Mouse (Mus musculus) ES-CJ7 (cell line): Measurements from ENCODE around the gene Pmf1.
A peak's percentile ranks its signal among the peaks of the same experiment; 100 is the strongest.
"Not testable (repeated sequence)": the region's sequence is repeated elsewhere in the genome, so short reads cannot be mapped to it uniquely, and the experiment has no call there.

Experiments
- DNase-seq: peaks from one replicate; pipeline ENCODE4 v3.0.0; 2011; ENCODE audit warnings: low read depth, low spot score

Pmf1 gene

GRCm38 (mm10) chr3:88439582-88439981, 29.5 kb upstream of the Pmf1 start:
- peak; percentile 79 for DNase-seq

DNA sequence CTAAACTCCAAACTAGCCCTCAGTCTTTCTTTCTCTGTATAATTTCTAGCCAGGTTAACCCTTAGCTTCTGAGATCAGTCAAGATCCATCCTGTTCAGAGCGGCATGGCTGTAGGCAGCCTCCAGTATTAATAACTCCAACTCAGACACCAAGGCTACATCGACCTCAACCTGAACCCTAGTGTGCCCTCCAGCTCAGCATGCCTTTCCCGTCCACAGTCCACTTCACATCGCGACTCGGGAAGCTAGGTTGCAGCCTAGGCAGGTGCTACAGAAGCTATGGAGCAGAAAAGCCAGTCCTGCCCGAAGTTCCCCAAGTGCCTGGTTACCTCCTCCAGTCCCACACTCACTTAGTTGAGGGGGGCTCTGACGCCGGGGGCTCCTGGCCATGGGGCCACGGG, 27.3 kb upstream of the Pmf1 start:
- DNase-seq, result no peak

GRCm38 (mm10) chr3:88436395-88437201, 26.5 kb upstream of the Pmf1 start:
- peak; percentile 48 for DNase-seq

DNA sequence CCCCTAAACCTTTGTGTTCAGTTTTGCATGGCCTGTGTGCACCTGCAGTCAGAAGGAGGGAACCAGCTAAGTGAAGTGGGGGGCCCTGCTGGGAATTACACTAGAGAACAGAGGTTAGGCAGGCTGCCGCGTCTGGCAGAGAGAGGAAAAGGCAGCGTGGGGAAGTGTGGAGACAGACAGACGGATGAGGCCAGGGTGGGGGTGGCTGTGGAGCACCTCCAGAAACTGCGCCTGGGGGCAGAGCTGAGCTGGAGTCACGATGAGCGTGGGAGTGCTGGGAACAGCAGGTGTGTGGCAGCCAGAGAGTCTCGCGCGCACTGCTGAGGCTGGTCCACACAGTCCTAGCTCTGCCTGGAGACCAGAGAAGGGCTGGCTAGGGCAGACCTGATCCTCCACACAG, 25.4 kb upstream of the Pmf1 start:
- no peak for DNase-seq

- not testable (repeated sequence) for DNase-seq
Observed at GRCm38 (mm10) chr3:88428639-88429038, 18.5 kb upstream of the Pmf1 start.

DNA sequence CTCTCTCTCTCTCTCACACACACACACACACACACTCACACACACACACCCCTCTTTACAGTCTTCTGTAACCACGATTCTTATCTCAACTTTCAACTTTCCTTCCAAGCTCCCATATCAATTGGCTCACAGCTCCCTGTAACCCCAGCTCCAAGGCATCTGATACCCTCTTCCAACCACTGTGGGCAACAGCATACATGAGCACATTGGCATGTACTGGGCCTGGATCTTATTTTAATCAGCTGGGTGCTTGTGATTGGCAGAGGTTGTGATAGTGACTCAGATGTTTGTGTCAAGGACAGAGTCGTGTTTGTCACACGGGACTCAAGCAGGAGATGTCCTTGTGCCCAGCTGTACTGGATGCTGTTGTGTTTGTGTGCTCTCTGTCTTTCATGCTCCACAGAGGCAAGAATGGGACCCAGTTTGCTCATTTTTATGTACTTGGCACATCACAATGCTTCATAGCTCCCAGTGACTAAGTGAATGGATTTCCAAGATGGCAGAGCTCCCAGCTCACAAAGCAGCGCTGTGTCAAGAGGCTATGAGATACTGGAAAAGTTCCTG, 17.3 kb upstream of the Pmf1 start:
- no peak for DNase-seq

GRCm38 (mm10) chr3:88425708-88426420, 15.7 kb upstream of the Pmf1 start:
- DNase-seq, result no peak

- no peak for DNase-seq
Observed at GRCm38 (mm10) chr3:88425330-88425689, 15.2 kb upstream of the Pmf1 start.

DNA sequence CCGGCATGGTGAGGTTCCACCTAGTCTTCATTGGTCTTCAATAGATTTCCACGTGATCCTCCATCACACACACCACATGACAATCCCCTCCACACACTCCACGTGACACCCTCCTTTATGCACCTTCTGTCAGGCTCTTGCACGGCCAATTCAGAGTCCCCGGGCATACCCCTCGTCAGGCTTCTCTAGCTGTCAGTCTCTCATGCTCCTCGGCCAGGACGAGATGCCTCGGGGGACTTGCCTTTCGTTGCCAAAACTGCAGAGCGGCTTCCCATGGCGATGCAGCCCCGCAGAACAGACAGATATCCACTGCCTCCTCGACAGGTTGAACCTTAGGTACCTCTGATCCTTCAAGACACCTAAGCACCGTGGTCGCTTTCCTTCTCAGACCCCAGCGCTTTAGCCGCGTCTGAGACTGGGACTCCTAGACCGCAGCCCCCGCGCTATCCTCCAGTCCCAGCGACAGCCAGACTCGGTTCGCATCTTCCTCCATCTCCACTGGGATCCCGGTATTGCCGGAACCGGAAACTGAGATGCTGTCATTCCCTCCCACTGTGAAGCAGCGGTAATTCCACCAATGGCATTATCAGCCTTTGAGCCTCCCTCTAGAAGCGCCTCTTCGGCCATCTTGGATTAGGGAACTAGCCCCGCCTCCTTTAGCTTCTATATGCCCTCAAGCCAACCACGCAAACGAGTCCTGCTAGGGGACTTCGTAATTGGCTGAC, 14.6 kb upstream of the Pmf1 start, which contains the start of gene Slc25a44:
Gene Slc25a44, minus strand, starts transcription at position 535 of the 725 bp plus-strand sequence.
- peak; percentile 99 for DNase-seq

DNA sequence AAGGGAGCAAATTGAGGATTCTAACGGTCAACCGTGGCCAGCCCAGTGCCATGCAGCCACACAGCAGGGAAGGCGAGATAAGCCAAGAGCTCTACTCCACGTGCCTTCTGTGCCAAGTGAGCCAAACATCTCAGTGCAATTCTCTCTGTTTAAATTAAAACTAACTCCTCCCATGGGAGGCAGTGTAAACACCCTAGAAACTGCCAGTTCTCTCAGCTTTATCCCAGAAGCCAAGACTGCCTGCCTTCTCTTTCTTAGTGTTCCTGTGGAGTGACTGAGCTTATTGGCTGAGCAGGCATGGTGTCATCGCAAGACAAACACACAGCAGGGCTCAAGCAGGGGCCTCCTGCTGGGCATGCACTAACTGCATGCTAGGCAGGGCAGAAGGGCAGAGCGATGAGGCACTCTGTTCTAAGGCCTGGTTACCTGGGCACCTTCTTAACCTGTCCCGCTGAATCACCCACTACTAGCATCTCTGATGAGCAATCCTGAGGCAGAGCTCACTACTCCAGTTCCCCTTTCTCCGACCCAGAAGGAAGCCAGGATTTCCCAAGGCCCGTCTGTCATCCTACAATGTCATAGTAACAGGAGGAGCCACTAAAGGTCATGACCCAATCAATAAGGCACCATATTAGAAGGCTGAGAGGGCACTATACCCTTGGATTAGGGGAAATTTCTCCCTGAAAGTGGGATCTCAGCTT, 12.0 kb upstream of the Pmf1 start:
- no peak for DNase-seq

GRCm38 (mm10) chr3:88420771-88421170, 10.6 kb upstream of the Pmf1 start:
- DNase-seq, result no peak

DNA sequence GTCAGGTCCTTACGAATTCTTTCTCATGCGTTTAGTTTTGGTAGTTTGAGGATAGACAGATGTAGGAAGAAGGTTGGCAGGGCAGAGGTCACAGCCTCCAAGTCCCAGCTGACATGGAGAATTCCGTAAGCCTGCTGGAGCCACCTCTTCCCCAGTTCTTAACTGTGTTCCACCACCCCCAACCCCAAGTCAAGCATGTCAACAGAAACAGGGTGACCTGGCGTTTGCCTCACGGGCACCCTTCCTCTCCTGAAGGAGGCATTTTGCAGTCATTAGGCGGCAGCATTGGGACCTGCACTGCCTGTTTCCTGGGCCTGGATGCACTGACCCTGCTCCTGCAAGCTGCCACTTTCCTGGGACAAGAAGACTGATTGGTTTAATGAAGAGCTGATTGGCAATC, 7.9 kb upstream of the Pmf1 start:
- DNase-seq, result no peak

- DNase-seq, result no peak
Observed at GRCm38 (mm10) chr3:88415668-88416067, 5.5 kb upstream of the Pmf1 start.

GRCm38 (mm10) chr3:88412636-88413035, 2.5 kb upstream of the Pmf1 start:
- no peak for DNase-seq

DNA sequence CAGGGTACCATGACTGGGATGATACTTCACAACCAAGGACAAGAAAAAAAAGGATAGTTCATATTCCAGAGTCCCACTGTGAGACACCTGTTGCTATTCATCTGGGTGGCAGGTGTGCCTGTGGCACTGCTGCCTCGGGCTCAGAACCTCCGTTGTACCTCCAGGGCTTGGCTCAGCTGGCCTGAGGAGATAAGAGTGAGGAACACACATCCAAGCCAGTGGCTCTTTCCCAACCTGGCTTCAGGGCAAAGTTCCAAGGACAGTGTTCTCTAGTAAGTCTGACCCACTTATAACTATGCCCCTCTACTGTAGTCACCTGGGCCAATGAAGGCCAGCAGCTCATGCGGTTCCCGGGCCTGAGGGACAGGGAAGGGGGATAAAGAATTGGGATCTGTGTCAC, 1.6 kb upstream of the Pmf1 start:
- DNase-seq, result no peak

- peak; percentile 63 for DNase-seq
Observed at GRCm38 (mm10) chr3:88410645-88411031, 507 bp upstream of the Pmf1 start.

DNA sequence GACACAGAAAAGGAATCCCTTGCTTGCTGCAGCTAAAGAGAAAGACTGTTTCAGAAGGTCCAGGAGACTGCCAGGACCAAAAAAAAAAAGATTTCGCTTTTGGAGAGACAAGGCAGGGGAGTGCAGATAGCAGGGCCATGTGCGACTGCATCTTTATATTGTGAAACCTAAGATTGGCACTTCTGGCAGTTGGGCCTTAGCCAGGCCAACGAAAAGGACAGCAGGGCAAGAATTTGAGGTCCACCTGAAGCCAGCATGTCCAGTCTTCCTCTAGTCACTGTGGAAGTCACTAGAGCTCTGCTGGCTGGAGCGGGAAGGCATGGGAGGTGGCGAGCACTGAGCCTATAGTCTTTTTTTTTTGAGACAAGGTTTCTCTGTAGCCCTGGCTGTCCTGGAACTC, 1.2 kb downstream of the Pmf1 start:
- no peak for DNase-seq

- no peak for DNase-seq
Observed at GRCm38 (mm10) chr3:88407529-88407928, 2.6 kb downstream of the Pmf1 start.

- DNase-seq, result peak; percentile 90
Observed at GRCm38 (mm10) chr3:88407090-88407489, 3.0 kb downstream of the Pmf1 start.

- no peak for DNase-seq
Observed at GRCm38 (mm10) chr3:88403522-88404230, 6.5 kb downstream of the Pmf1 start.

GRCm38 (mm10) chr3:88398666-88399065, 11.5 kb downstream of the Pmf1 start:
- no peak for DNase-seq
